Comparison of ENCODE assay signal across 8 mouse cellular contexts in the genomic region with DNA sequence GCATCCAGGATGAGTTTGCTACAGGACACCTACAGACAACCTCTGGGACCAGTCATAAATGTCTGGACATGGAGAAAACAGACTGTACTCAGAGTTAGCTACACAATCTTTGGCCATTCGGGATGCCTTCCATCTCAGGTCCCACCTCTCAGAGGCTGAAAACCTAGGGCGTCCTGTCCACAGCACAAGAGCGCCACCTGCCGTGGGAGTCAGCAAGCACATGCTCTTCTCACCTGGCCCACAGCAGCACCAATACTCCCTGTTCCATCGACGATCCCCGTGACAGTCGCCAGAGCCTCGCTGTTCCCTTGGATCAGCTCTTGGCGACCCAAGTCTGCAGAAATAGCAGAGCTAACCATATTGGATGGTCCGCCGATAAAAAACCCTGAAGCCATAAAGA. TPM values are rescaled to one million over a fixed set of nuclear protein-coding genes. Genes with fewer than 3 reads are reported as not detected.
DNase-seq lines count a peak whose midpoint lies in the region; ATAC-seq lines count a peak whose summit lies in the region.

No protein-coding gene starts in this region.

- ATAC-seq in intestine, embryonic 14.5 days (replicated peaks; ENCODE audit: low FRiP score, low TSS enrichment, low read depth), result peak; percentile 67

- DNase-seq in adrenal gland, adult (ENCODE audit: inconsistent age in 2 of 2, low spot score in 1 of 2), result peak; percentile 86 to 95
- peak; percentile 92 for DNase-seq in embryo, embryonic 10 days (ENCODE audit: low spot score)
- DNase-seq in gastrocnemius, postnatal 14 days, result peak; percentile 75
- DNase-seq in intestine, embryonic 14.5 days (ENCODE audit: low spot score), result peak; percentile 94
- peak; percentile 30 to 84 for DNase-seq in left cerebral cortex, adult 9 months (ENCODE audit: low spot score in 2 of 2)
- peak; percentile 85 for DNase-seq in midbrain, embryonic 10.5 days (ENCODE audit: low spot score)
- DNase-seq in right cerebral cortex, postnatal 36 days (ENCODE audit: low spot score in 2 of 2), result peak; percentile 69 to 72
- DNase-seq in yolk sac, embryonic 10.5 days (ENCODE audit: low spot score), result peak; percentile 58

- peaks cover 51% of the 10 kb centered on the region for H3K36me3 ChIP-seq in intestine, embryonic 14.5 days (ENCODE audit: control insufficient read depth, insufficient read depth, low read length)
- peaks cover 49% of the 10 kb centered on the region for H3K36me3 ChIP-seq in midbrain, embryonic 10.5 days

- 25% methylated on average over 12 of the region's 12 CpGs for WGBS in intestine, embryonic 14.5 days
- WGBS in midbrain, embryonic 10.5 days, result 32% methylated on average over 12 of the region's 12 CpGs

- H3K27ac ChIP-seq in intestine, embryonic 14.5 days (ENCODE audit: low read depth), result no peak overlapping the region
- no peak overlapping the region for H3K27ac ChIP-seq in midbrain, embryonic 10.5 days (replicated peaks)

- no peak overlapping the region for H3K9ac ChIP-seq in intestine, embryonic 14.5 days (ENCODE audit: low read length)

- H3K4me2 ChIP-seq in intestine, embryonic 14.5 days (ENCODE audit: low read length), result no peak overlapping the region

- no peaks in the 10 kb centered on the region; the same call in 1 of the 2 replicates for H3K4me1 ChIP-seq in intestine, embryonic 14.5 days (replicated peaks; ENCODE audit: control insufficient read depth, insufficient read depth, low read length)
- peaks cover 54% of the 10 kb centered on the region for H3K4me1 ChIP-seq in midbrain, embryonic 10.5 days

- intact Hi-C loops in gastrocnemius, postnatal 14 days (cut with DNase I; ENCODE audit: low total_unique reads), result loop anchor here (5.0 kb wide), 2 partner anchors 142 to 202 kb away; no protein-coding TSS in a partner anchor

- H3K27me3 ChIP-seq in intestine, embryonic 14.5 days (replicated peaks; ENCODE audit: control insufficient read depth, insufficient read depth, low read length), result no peaks in the 10 kb centered on the region
- H3K27me3 ChIP-seq in midbrain, embryonic 10.5 days (ENCODE audit: low read depth, poor library complexity, severe bottlenecking), result no peaks in the 10 kb centered on the region

- no peaks in the 10 kb centered on the region for H3K9me3 ChIP-seq in intestine, embryonic 14.5 days (ENCODE audit: control insufficient read depth, low read length)
- no peaks in the 10 kb centered on the region for H3K9me3 ChIP-seq in midbrain, embryonic 10.5 days (replicated peaks)

- H3K4me3 ChIP-seq in intestine, embryonic 14.5 days (ENCODE audit: low read depth, low read length), result no peak overlapping the region
- no peak overlapping the region for H3K4me3 ChIP-seq in midbrain, embryonic 10.5 days

RNA-seq across cellular contexts. Expression of a gene that starts 33.5 kb away (rescaled TPM):
- 10 to 100 TPM; 12.9 to 19.1 TPM for total RNA-seq in gastrocnemius, postnatal 14 days (2021)
- polyA plus RNA-seq in intestine, embryonic 14.5 days (2014; fragmentation: Nextera tagmentation; extraction: Ambion mirVana), result 37.9 and 40.2 TPM in 2 replicates
- 45.3 and 51.4 TPM in 2 replicates for polyA plus RNA-seq in midbrain, embryonic 10.5 days (2016; fragmentation: Nextera tagmentation; extraction: Ambion mirVana)

RNA-seq across cellular contexts. Expression of a gene that starts 37.0 kb away (rescaled TPM):
- total RNA-seq in gastrocnemius, postnatal 14 days (2021), result not detected
- 4.0 and 5.9 TPM in 2 replicates for polyA plus RNA-seq in intestine, embryonic 14.5 days (2014; fragmentation: Nextera tagmentation; extraction: Ambion mirVana)
- 0.28 and 0.30 TPM in 2 replicates for polyA plus RNA-seq in midbrain, embryonic 10.5 days (2016; fragmentation: Nextera tagmentation; extraction: Ambion mirVana)
